8 mouse cellular contexts compared by ENCODE assay signal in the genomic region with DNA sequence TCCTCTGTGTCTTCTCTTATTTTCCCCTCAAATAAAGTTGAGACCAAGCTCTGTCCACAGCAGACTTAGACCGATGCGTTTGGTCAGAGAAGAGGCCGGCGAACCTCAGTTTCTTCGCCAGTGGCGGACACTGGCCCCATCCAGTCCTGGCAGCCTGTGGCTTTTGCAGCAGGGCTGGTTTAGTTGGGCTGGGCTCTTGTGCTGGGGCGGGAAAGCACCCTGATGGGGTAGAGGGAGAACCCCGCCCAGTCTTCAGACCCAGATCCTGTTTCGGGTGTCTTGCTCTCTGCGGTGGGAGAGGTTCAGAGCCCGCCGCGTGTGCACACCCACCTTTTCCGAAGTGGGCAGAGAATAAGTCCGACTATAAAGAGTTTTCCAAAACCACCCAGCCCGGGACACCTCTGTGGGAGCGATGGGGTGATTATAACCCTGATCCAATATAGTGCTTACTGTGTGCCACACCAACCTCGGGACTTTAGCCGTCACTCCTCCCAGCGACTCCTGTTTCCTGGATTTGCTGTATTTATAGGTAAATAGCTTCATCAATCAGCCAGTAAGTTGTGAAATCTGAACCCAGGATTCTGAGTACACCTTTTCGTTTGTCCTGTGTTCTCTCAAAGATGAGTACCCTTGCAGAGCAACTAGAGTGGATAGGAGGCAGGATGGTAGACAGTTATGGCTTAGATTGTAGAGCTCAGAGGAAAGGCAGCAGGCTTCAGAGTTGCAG. TPM values are rescaled to one million over a fixed set of nuclear protein-coding genes. Genes with fewer than 3 reads are reported as not detected.
DNase-seq lines count a peak whose midpoint lies in the region; ATAC-seq lines count a peak whose summit lies in the region.

No protein-coding gene starts in this region.

- peak overlapping the region; percentile 99 for H3K4me2 ChIP-seq in kidney, embryonic 14.5 days (replicated peaks; ENCODE audit: low read depth, low read length)
- H3K4me2 ChIP-seq in embryonic facial prominence, embryonic 13.5 days, result peak overlapping the region; percentile 97
- peak overlapping the region; percentile 78 for H3K4me2 ChIP-seq in hindbrain, embryonic 14.5 days (replicated peaks)
- H3K4me2 ChIP-seq in lung, embryonic 15.5 days, result peak overlapping the region; percentile 99

- no peak for ATAC-seq in kidney, embryonic 14.5 days (ENCODE audit: low FRiP score, low TSS enrichment)
- ATAC-seq in embryonic facial prominence, embryonic 13.5 days (ENCODE audit: insufficient number of reproducible peaks, insufficient read depth, low FRiP score, low TSS enrichment, low read depth), result no peak
- ATAC-seq in hindbrain, embryonic 14.5 days (ENCODE audit: low FRiP score), result no peak
- no peak for ATAC-seq in lung, embryonic 15.5 days (ENCODE audit: borderline replicate concordance, extremely low read depth, low FRiP score, low TSS enrichment)
- peak; percentile 60 for ATAC-seq in neutrophil, adult 5-6 weeks (ENCODE audit: extremely low read depth, insufficient number of reproducible peaks, low FRiP score, poor library complexity, severe bottlenecking)

- H3K27me3 ChIP-seq in kidney, embryonic 14.5 days (ENCODE audit: control insufficient read depth, insufficient read depth, low read length), result peaks cover 8% of the 10 kb centered on the region
- H3K27me3 ChIP-seq in embryonic facial prominence, embryonic 13.5 days, result peaks cover 41% of the 10 kb centered on the region
- peaks cover 40% of the 10 kb centered on the region for H3K27me3 ChIP-seq in hindbrain, embryonic 14.5 days (ENCODE audit: control insufficient read depth, insufficient read depth, low read length)
- H3K27me3 ChIP-seq in lung, embryonic 15.5 days, result peaks cover 22% of the 10 kb centered on the region

- no peaks in the 10 kb centered on the region for H3K36me3 ChIP-seq in kidney, embryonic 14.5 days (ENCODE audit: control insufficient read depth, insufficient read depth, low read length)
- H3K36me3 ChIP-seq in embryonic facial prominence, embryonic 13.5 days, result no peaks in the 10 kb centered on the region
- no peaks in the 10 kb centered on the region for H3K36me3 ChIP-seq in hindbrain, embryonic 14.5 days (replicated peaks; ENCODE audit: control insufficient read depth, insufficient read depth)
- no peaks in the 10 kb centered on the region for H3K36me3 ChIP-seq in lung, embryonic 15.5 days

- no peaks in the 10 kb centered on the region for H3K9me3 ChIP-seq in kidney, embryonic 14.5 days (ENCODE audit: control insufficient read depth, low read length)
- H3K9me3 ChIP-seq in embryonic facial prominence, embryonic 13.5 days, result no peaks in the 10 kb centered on the region
- no peaks in the 10 kb centered on the region for H3K9me3 ChIP-seq in hindbrain, embryonic 14.5 days (ENCODE audit: control insufficient read depth, low read length)
- H3K9me3 ChIP-seq in lung, embryonic 15.5 days, result no peaks in the 10 kb centered on the region

- peak overlapping the region; percentile 76 for H3K4me3 ChIP-seq in kidney, embryonic 14.5 days (ENCODE audit: low read length)
- H3K4me3 ChIP-seq in embryonic facial prominence, embryonic 13.5 days, result peak overlapping the region; percentile 82
- H3K4me3 ChIP-seq in hindbrain, embryonic 14.5 days (replicated peaks; ENCODE audit: low read length), result peak overlapping the region; percentile 78
- H3K4me3 ChIP-seq in lung, embryonic 15.5 days, result peak overlapping the region; percentile 69

- DNase-seq in kidney, adult 8-10 months, result no peak
- DNase-seq in hindbrain, embryonic 14.5 days (ENCODE audit: low spot score), result no peak
- DNase-seq in left cerebral cortex, adult 8-10 months (ENCODE audit: low spot score in 2 of 2), result no peak
- DNase-seq in frontal cortex, postnatal 36 days (ENCODE audit: low spot score in 2 of 2), result no peak

- H3K27ac ChIP-seq in kidney, embryonic 14.5 days (ENCODE audit: low read depth, low read length), result no peak overlapping the region
- H3K27ac ChIP-seq in embryonic facial prominence, embryonic 13.5 days, result no peak overlapping the region
- H3K27ac ChIP-seq in hindbrain, embryonic 14.5 days, result no peak overlapping the region
- H3K27ac ChIP-seq in lung, embryonic 15.5 days, result no peak overlapping the region

- 6% methylated on average over 21 of the region's 21 CpGs for WGBS in kidney, embryonic 14.5 days
- WGBS in embryonic facial prominence, embryonic 13.5 days, result 3% methylated on average over 21 of the region's 21 CpGs
- 5% methylated on average over 21 of the region's 21 CpGs for WGBS in hindbrain, embryonic 14.5 days
- WGBS in lung, embryonic 15.5 days, result 10% methylated on average over 21 of the region's 21 CpGs

- peak overlapping the region; percentile 78; the same call in 1 of the 2 replicates for H3K9ac ChIP-seq in kidney, embryonic 14.5 days (ENCODE audit: low read depth, low read length)
- peak overlapping the region; percentile 87 for H3K9ac ChIP-seq in embryonic facial prominence, embryonic 13.5 days
- 0 out of 2 replicates have a peak overlapping the region, but pooled peaks have one; percentile 84 for H3K9ac ChIP-seq in hindbrain, embryonic 14.5 days
- H3K9ac ChIP-seq in lung, embryonic 15.5 days, result peak overlapping the region; percentile 8

- peaks cover 6% of the 10 kb centered on the region; the same call in 1 of the 2 replicates for H3K4me1 ChIP-seq in kidney, embryonic 14.5 days (ENCODE audit: control insufficient read depth, insufficient read depth, low read length)
- H3K4me1 ChIP-seq in embryonic facial prominence, embryonic 13.5 days, result peaks cover 51% of the 10 kb centered on the region
- peaks cover 23% of the 10 kb centered on the region for H3K4me1 ChIP-seq in hindbrain, embryonic 14.5 days (replicated peaks; ENCODE audit: control insufficient read depth, insufficient read depth, low read length)
- peaks cover 45% of the 10 kb centered on the region for H3K4me1 ChIP-seq in lung, embryonic 15.5 days

RNA-seq across cellular contexts. Expression of a gene that starts 1.2 kb away (rescaled TPM):
- polyA plus RNA-seq in kidney, embryonic 14.5 days (2014; fragmentation: Nextera tagmentation; extraction: Ambion mirVana), result 4.0 and 5.7 TPM in 2 replicates
- 6.4 and 7.2 TPM in 2 replicates for polyA plus RNA-seq in embryonic facial prominence, embryonic 13.5 days (2015; fragmentation: Nextera tagmentation; extraction: Ambion mirVana)
- 5.0 and 6.3 TPM in 2 replicates for polyA plus RNA-seq in hindbrain, embryonic 14.5 days (2014; fragmentation: Nextera tagmentation; extraction: Ambion mirVana)
- 7.3 TPM in 2 replicates for polyA plus RNA-seq in lung, embryonic 15.5 days (2015; fragmentation: Nextera tagmentation; extraction: Ambion mirVana)
- 176 and 186 TPM in 2 replicates for total RNA-seq in neutrophil, adult 5-6 weeks (2017)
- 10 to 100 TPM; 12.8 to 14.8 (median 13.1) TPM for total RNA-seq in left cerebral cortex, adult 8-10 months (2022)

RNA-seq across cellular contexts. Expression of a gene that starts 18.2 kb away (rescaled TPM):
- polyA plus RNA-seq in kidney, embryonic 14.5 days (2014; fragmentation: Nextera tagmentation; extraction: Ambion mirVana), result 82.6 and 104 TPM in 2 replicates
- polyA plus RNA-seq in embryonic facial prominence, embryonic 13.5 days (2015; fragmentation: Nextera tagmentation; extraction: Ambion mirVana), result 85.7 and 97.0 TPM in 2 replicates
- 47.0 and 49.0 TPM in 2 replicates for polyA plus RNA-seq in hindbrain, embryonic 14.5 days (2014; fragmentation: Nextera tagmentation; extraction: Ambion mirVana)
- polyA plus RNA-seq in lung, embryonic 15.5 days (2015; fragmentation: Nextera tagmentation; extraction: Ambion mirVana), result 116 and 122 TPM in 2 replicates
- total RNA-seq in neutrophil, adult 5-6 weeks (2017), result 55.9 and 69.6 TPM in 2 replicates
- total RNA-seq in left cerebral cortex, adult 8-10 months (2022), result 10 to 100 TPM; 55.7 to 68.0 (median 63.1) TPM

Comparison
In these comparisons a context has a peak if more than half of its experiments do, and no peak if none do; other contexts are left out.
1. H3K9ac ChIP-seq: peak in every context shown above with its lines; median percentile 87 in embryonic facial prominence, embryonic 13.5 days; 84 in hindbrain, embryonic 14.5 days; 78 in kidney, embryonic 14.5 days; 8 in lung, embryonic 15.5 days.